Mouse (Mus musculus) brain, embryonic 18.5 days (tissue): ENCODE results near the gene Myo9b.

Source experiments
- DNase-seq: peaks from one replicate; pipeline ENCODE4 v3.0.0-alpha.2; 2012; ENCODE audit warnings: low read depth, low spot score

Myo9b gene

GRCm38 (mm10) chr8:71385212-71385835, 112.8 kb downstream of the Myo9b start:
- DNase-seq = no peak

DNA sequence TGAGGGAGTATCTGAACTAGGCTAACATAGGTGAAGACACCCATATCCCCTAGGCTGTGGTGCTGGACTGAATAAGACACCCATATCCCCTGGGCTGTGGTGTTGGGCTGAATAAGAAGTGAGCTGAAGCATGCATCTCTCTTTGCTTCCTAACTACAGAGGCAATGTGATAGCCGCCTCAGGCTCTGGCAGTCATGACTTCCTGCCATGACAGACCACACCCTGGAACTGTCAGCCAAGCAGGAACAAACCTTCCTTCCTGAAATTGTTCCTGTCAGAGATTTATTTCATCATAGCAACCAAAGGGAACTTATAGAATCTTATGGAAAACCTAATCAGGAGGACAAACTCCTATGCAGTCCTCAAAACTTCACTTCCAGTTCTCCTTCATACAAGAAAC, 115.8 kb downstream of the Myo9b start:
- no peak for DNase-seq

DNA sequence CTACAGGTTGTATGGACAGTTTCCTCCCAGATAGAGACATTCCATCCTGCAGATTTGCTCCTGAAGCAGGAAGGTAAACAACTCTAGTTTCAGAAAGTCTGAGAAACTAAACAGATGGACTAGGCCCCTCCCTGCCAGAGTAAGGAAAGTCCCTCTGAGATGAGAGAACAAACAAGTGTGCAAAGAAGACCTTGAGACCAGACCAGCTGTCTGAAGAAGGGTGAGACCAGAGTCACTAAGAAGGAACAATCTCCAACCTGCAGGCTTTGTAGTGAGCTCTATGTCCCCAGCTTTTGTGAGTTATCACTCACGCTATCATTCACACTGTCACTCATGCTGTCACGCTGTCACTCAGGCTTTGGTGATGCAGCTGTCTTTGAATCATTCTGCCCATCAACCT, 119.2 kb downstream of the Myo9b start:
- no peak for DNase-seq

DNA sequence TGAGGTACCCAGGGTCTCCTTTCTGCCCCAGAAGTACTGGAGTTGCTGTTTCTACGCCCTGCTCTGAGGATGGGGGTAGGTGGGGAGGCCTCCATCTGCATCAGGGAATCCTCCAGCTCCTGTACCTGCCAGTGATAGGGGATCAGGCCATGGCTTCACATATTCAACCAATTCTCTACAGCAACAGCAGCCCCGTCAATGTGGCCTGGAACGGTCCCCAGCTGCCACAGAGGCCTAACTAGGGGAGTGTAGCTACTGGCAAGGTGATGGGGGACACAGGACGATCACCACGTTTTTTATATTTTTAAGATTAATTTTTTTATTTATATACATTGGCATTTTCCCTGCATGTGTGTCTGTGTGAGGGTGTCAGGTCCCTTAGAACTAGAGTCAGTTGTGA, 119.9 kb downstream of the Myo9b start:
- no peak for DNase-seq

DNA sequence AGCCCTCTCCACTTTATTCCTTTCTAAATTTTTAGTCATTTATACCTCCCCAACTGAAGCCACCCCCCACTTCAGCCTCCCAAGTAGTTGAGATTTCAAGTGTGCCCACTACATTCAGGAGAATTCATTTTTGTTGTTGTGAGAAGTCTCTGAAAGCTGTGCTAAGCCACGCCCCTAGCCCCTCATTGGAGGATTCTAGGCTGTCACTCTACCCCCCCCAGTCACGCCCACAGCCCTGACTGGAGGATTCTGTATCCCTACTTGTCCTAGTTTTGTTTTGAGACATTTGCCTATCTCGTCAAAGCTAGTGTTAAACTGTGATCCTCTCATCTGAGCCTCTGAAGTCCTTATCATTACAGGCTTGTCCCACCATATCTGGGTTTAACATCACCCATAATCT, 120.4 kb downstream of the Myo9b start:
- no peak for DNase-seq

DNA sequence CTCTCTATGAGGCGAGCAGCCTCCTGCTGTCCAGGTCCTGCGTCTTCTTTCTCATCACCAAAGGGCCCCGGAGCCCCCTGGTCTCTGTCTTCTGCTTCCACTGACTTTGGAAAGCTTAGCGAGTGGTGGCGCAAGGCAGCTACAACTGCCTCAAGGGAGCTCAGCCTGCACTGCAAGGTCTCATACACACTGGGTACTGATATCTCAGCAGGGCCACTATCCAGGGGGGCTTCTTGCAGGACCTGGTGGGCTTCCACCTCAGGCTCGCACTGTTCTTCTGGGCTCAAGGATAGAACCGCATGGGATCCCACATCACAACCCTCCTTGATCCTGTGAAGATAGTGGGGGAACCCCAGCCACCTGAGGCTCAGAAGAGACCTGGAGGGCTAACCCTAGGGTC, 122.0 kb downstream of the Myo9b start:
- DNase-seq = no peak

GRCm38 (mm10) chr8:71395071-71395470, 122.6 kb downstream of the Myo9b start:
- DNase-seq = no peak

GRCm38 (mm10) chr8:71395629-71396028, 123.1 kb downstream of the Myo9b start, which contains the start of gene Ushbp1:
Gene Ushbp1 (minus strand): TSS chr8:71395802.
- DNase-seq = no peak

GRCm38 (mm10) chr8:71396639-71397305, 124.3 kb downstream of the Myo9b start, which contains the start of gene Babam1:
Gene Babam1 (plus strand): TSS chr8:71396861.
- DNase-seq = peak; percentile 92

DNA sequence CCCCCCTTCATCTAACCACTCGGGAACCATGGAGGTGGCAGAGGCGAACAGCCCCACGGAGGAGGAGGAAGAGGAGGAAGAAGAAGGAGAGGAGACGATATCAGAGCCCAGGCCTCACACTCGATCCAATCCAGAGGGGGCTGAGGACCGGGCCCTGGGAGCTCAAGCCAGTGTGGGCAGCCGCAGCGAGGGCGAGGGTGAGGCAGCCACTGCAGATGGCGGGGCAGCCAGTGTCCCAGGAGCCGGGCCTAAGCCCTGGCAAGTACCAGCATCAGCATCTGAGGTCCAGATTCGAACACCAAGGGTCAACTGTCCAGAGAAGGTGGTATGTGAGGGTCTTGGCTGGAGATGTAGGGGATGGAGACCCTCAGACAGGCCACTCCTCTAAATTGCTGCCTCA, 125.2 kb downstream of the Myo9b start:
- DNase-seq = no peak

- no peak for DNase-seq
Measured at GRCm38 (mm10) chr8:71400826-71401225, 128.3 kb downstream of the Myo9b start.

DNA sequence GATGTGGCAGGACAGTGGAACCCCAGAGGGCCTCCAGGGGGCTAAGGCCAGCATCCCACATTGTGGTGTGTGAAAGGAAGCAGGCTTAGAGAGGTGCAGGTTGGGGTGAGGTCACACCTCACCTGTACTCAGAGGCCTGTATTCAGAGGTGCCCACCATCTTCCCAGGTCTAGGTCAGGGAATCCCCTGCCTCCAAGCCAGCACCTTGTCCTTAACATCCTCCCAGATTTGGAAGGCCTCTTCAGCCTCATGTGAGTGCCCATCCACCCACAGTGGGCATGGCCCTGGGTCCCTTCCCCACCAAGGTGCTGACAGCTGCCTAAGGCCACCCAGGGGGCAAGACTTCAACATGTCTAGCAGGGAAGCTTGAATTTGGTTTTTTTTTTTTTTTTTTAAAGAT, 128.9 kb downstream of the Myo9b start:
- DNase-seq = no peak

DNA sequence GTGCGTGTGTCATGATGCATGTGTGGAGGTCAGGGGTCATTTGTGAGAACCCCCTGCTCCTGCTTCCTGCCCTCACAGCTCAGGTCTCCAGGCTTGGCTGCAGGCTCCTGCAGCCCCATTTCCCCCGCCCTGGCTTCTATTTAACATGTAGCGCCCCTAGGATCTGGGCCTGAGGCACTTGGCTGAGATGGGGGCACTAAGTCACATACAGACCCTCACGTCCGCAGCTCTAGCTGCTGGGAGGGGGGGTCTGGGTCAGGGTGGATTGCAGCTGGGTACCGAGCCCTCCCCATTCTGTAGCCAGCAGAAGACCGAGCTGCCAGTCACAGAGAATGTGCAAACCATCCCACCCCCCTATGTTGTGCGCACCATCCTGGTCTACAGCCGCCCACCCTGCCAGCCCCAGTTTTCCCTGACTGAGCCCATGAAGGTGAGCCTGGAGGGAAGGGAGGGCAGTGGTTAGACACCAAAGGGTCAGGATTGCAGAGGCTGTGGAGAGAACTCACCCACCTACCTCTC, 130.0 kb downstream of the Myo9b start:
- no peak for DNase-seq

GRCm38 (mm10) chr8:71403107-71403885, 130.8 kb downstream of the Myo9b start:
- DNase-seq = no peak

GRCm38 (mm10) chr8:71404011-71404410, 131.5 kb downstream of the Myo9b start:
- no peak for DNase-seq

DNA sequence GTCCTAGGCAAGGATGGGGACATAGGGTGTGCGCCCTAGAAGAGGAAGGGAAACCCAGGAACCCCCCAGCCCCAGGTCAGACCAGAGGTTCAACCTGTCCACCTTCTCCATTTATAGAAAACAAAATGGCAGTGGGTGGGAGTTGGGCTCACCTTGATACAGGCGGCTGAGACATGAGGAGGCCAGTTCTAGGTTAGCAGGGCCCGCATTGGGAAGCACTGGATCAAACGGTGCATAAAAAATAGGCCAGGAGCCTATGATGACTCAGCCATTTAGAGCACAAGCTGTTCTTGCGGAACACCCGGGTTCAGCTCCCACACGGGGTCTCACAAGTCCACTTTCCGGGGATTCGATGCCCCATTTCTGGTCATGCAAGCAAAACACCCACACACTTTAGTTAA, 132.4 kb downstream of the Myo9b start:
- DNase-seq = no peak

GRCm38 (mm10) chr8:71405401-71406098, 133.0 kb downstream of the Myo9b start, which contains the start of gene Ankle1:
Gene Ankle1 (plus strand): TSS chr8:71406010.
- peak; percentile 55 for DNase-seq

- no peak for DNase-seq
Measured at GRCm38 (mm10) chr8:71406099-71407015, 133.8 kb downstream of the Myo9b start.

DNA sequence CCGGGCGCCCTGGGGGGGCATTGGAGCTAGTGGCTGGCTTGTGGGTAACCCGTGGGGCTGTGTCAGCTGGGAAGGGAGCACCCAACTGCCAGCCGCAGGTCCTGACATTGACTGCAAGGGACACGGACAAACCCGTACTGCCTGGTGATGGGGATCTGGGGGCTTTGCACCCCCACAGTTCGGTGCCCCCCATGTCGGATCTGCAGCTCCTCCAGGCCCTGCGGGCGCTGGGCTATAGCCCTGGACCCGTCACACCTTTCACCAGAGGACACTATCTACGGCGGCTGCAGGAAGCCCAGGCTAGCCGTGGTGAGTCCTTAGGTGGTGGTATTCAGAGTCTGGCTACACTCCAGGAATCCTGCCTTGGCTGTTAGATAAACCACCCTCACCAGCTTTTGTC, 134.9 kb downstream of the Myo9b start:
- no peak for DNase-seq

GRCm38 (mm10) chr8:71408231-71408630, 135.7 kb downstream of the Myo9b start:
- DNase-seq = no peak
